Mouse (Mus musculus) brain, embryonic 14.5 days (tissue): ENCODE data around the gene Rcor2. TPM values are rescaled to one million over a fixed set of nuclear protein-coding genes. Genes with fewer than 3 reads are reported as not detected.
A peak's percentile ranks its signal among the peaks of the same experiment; 100 is the strongest.

Experiments used
- DNase-seq: peaks from one replicate; pipeline ENCODE4 v3.0.0-alpha.2; 2011; ENCODE audit warnings: low read depth
- CTCF ChIP-seq: fragments of 200-500 bp; IDR thresholded peaks from 2 replicates; pipeline ENCODE4 v1.5.1; 2012; ENCODE audit warnings: inconsistent platforms, mild to moderate bottlenecking, moderate library complexity, borderline replicate concordance; ENCODE audit not compliant: insufficient read depth, insufficient read length; ENCODE audit errors: extremely low read depth
- POLR2A ChIP-seq: fragments of 200-500 bp; IDR thresholded peaks from 2 replicates; pipeline ENCODE4 v1.6.1; 2012; ENCODE audit warnings: mild to moderate bottlenecking, inconsistent platforms, borderline replicate concordance; ENCODE audit not compliant: poor library complexity, insufficient read depth, insufficient read length, severe bottlenecking; ENCODE audit errors: extremely low read depth
- polyA plus RNA-seq: library from polyadenylated mRNA; depleted of rRNA; stranded (reverse); fragments of >200 nt; gene quantifications from 2 replicates; pipeline ENCODE4 v1.2.3, GENCODE M21; 2012

Rcor2 gene
- polyA plus RNA-seq, 1 experiment, result 134 TPM

DNA sequence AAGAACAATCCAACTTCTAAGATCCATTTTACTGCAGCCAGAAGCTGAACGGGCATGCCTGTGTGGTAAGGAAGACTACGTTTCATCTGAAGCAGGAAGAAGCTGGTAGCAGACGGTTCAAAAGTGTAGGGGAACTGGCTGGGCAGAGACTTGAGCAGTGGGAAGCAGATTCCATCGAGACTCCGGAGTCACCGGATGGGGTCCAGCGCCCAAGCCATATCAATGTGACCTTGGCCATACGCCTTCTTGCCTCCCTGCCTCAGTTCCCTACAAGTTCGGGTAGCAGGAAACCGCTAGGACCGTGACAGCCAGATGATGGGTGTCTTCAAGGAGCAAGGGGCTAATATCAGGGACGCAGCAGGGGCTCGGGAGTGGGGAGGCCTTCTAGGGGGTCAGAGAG is 26.8 kb upstream of the Rcor2 start:
- DNase-seq, result peak; percentile 8
- TF ChIP-seq CTCF (no peak), POLR2A (no peak)

DNA sequence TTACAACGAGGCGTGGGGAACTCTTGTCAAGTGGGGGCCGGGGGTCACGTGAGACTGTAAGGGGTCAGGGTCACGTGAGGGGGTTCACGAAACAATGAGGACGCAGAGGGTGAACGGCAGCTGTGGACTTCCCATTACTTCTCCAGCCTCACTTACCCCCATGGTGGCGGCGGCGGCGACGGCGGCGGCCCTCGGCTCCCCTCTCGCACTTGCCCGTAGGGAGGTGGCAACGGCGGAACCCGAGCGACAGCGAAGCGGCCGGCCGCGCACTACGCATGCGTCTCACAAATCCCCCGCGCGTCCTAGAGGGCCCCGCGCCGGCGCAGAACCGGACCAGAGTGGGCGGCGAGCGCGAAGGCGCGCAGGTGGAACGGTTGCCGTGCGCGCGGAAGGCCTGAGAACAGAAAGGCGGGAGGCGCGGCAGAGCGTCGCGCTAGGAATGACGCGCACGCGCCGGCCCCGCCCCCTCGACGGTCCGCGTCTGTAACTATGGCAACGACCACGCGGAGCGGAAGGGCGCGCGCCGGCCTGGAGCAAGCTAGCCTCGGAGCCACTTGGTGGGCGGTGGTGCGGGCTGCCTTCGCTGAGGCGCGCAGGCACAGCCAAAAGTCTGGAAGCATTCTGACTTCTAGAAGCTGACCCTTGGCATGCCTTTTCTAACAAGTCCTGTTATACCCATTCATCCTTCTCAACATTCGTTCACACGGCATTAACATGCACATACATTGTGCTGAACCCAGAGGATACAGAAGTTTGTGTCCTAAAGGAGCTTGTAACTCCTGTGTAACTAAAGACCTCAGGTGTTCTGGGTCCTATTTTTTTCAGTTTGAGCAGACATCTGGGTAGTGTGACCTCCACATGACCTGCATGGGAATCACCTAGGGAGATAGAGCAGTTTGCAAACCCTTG is 26.1 kb upstream of the Rcor2 start, which contains the start of gene Naa40:
Gene Naa40, minus strand, starts transcription at position 402 of the 909 bp plus-strand sequence.
- no peak for TF ChIP-seq CTCF
- TF ChIP-seq POLR2A, result peak; percentile 69
- DNase-seq, result peak; percentile 98

DNA sequence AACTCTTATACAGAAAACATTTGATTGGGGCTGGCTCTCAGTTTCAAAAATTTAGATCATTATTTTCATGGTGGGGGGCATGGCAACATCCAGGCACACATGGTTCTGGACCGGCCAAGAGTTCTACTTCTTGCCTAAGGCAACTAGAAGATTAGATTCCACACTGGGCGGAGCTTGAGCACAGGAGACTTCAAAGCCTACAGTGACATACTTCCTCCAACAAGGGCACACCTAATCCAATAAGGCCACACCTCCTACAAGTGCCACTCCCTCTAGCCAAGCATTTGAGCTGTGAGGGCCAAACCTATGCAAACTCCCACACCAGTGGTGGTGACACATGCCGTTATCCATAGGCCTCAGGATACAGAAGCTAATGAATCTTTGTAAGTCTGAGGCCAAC is 21.1 kb upstream of the Rcor2 start:
- TF ChIP-seq CTCF (no peak), POLR2A (no peak)

DNA sequence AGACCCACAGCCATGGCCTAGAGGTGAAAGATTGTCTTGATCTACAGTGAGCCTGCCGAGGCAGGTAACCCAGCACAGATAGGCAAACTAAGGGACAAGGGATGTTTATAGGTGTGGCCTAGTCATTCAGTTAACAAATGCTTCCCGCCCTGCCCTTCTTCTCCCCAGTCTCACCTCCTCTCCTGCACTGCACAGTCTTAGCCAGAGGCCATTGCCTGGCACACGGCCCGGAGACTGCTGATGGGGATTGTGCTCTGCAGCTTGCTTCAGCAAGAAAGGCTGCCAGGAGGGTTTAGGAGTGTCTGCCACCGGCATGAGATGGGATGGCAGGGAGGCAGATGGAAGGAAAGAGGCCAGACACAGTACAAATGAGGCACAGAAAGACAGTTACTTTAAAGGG is 9.2 kb upstream of the Rcor2 start:
- DNase-seq, result peak; percentile 85
- TF ChIP-seq CTCF (no peak), POLR2A (no peak)

More for the DNA sequence above, 21.1 kb upstream of the Rcor2 start:
- DNase-seq, result no peak

DNA sequence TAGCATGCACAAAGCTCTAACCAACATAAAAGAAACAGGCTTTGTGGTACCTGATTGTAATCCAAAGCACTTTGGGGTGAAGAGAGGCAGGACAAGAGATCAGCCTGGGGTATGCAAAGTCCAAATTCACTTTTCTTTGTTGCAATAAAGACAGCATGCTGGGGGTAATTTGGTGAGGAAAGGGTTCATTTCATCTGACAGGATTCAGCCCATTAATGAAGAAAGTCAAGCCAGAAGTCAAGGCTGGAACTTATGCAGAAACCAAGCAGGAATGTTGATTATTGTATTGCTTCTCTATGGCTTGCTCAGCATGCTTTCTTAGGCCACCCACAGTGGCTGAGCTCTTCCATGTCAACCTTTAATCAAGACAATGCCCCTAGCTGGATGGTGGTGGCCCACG is 5.6 kb upstream of the Rcor2 start:
- no peak for DNase-seq
- TF ChIP-seq POLR2A (no peak), CTCF (no peak)

DNA sequence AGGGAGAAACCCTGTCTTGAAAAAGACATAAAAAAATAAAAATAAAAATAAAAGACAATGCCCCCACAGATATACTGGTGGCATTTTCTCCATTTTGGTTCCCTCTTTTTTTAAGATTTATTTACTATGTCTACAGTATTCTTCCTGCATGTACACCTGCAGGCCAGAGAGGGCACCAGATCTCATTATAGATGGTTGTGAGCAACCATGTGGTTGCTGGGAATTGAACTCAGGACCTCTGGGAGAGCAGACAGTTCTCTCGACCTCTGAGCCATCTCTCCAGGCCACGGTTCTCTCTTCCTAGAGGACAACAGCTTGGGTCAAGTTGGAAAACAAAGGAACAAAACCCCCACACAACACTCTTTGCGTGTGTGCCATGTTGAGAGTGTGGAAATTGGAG is 5.2 kb upstream of the Rcor2 start:
- TF ChIP-seq POLR2A, result no peak
- DNase-seq, result no peak

DNA sequence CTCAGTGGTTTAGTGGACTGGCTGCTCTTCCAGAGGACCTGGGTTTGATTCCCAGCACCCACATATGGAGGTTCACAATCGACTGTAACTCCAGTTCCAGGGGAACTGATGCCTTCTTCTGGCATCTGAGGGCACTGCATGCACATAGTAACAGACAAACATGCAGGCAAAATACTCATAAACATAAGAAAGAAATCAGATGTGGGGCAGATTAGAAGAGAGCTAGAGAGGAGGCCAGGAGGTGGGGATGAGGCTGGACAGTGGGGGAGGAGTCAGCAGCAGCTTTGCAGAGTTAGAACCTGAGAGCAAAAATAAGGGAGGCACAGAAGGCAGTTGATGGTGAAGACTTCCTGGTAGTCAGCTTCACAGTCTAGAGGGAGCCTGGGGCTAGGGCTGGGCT is 4.5 kb upstream of the Rcor2 start:
- no peak for DNase-seq
- TF ChIP-seq POLR2A, result no peak
- no peak for TF ChIP-seq CTCF

DNA sequence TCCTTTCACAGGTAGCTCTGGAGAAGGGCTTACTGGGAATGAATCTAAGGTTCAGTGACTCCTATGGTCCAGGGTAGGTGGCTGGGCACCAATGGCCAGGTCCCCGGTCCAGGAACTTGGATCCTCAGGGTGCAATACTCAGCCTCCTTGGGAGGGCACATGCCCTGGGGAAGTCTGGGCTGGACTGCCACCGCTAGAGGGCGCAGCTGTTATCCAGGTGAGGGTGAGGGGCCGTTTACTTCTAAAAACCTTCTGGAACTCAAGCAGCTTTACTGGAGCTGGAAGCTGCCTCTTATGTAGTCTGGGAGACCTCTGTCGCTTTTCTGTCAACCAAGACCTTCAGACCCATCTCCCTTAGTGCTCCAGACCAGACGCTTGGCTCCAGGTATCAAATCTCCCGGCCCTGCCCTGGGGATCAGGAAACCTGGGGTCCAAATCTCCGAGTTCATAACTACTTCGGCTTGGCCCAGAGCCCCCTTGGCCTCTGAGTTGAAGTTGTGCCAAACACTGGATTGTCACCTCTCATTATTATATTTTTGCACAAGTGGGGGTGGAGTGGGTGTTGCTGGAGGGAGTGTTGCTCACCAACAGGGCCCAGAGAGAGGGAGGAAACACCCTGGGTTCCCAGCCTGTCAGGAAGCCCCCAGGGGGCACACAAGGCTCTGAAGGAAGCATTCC is 2.9 kb upstream of the Rcor2 start:
- TF ChIP-seq CTCF (peak; percentile 92), POLR2A (no peak)
- DNase-seq, result peak; percentile 84

DNA sequence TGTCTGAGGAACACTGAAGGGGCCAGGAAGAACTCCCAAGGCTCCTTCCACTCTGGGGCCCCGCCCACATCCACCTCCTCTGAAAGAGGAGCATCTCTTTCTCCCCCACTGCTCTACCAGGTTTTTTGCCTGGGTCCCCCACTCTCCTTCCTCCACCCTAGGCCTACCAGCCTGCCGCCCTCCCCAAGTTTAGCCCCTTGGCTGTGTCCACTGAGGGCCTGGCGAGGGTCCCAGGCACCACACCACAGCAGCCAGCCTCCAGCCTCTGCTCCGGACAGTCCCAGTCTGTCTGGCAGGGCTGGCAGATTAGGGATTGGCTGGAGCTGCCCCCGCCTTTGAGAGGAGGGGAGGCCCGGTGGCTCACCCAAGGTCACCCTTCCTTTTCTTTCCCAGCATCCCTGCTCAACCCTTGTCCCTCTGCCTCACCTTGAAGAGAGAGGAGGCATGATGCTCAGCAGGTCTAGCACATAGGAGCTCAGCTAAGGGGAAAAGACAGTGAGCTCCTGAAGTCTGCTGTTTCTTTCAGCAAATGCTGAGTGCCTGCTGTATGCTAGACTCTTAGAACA is 2.3 kb upstream of the Rcor2 start:
- DNase-seq, result peak; percentile 64

DNA sequence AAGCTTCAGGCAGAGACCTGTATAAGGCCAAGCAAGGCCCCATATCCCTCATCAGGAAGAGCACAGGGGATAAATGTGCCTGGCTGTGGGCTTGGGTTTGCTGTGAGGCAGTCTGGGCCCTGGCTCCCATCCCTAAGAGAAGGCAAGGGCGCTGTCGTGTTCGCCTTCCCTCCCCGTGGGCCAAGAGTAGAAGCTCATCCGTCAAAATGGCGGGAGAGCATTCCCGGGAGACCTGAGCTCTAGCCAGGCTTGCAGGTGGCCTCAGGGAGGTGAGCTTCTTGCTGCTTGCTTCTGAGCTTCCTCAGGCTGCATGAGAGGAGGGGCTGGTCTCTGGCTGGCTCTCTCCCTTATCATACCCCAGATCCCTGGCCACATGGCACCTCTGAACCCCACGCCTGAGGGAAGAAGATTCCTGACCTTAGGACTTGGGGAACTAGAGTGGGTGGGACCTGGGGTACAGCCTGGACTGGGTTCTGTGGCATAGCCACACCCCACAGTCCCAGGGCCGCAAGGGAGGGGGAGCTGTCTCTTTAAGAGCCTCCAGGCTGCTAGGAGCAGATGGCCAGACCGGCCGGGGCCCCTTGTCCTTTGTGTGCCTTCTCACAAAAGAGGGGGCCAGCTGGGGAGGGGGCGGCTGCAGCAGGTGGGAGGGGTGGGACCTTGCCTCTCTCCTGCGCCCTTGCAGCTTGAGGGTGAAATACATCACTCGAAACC is 1.5 kb upstream of the Rcor2 start:
- TF ChIP-seq CTCF (no peak), POLR2A (no peak)
- peak; percentile 93 for DNase-seq

More for the DNA sequence above, 2.3 kb upstream of the Rcor2 start:
- TF ChIP-seq POLR2A (no peak), CTCF (no peak)

DNA sequence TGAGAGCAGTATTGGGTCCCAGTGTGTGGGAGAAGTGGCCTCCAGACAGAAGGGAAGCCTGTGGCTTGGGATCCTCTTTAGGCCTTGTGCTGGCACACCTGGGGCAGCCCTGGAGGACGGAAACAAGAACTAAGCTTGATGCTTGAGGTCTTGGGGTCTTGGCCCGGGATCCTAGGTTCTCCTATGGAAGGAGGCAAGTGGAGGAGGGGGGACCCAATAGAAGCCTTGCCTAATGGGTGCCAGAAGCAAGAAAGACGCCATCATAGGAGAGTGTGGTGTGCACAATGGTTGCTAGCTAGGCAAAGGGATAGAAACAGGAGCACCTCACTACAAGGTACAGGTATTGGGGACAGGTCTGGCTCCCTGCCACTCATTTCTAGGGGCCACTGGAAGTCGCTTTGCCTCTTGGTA is 699 bp upstream of the Rcor2 start:
- DNase-seq, result peak; percentile 63
- TF ChIP-seq CTCF (no peak), POLR2A (no peak)
